Mouse (Mus musculus) forebrain, embryonic 11.5 days (tissue): ENCODE results near the gene Akap6. TPM values are rescaled to one million over a fixed set of nuclear protein-coding genes. Genes with fewer than 3 reads are reported as not detected.

Experiments used
- ATAC-seq: fragments of 200-750 bp; cut with Nextera tagmentation; replicated peaks from 2 replicates; pipeline ENCODE4 v1.8.0; 2017; ENCODE audit warnings: moderate TSS enrichment; ENCODE audit not compliant: low FRiP score
- DNase-seq: peaks from one replicate; pipeline ENCODE4 v3.0.0-alpha.2; 2017; ENCODE audit warnings: low spot score
- H3K27ac ChIP-seq: fragments of 300-500 bp; sonication (generic); 2 replicates; pipeline ENCODE4 v1.5.1; 2014; ENCODE audit warnings: low read depth, low read length
- H3K27me3 ChIP-seq: fragments of 300-500 bp; sonication (generic); 2 replicates; pipeline ENCODE4 v1.6.1; 2014; ENCODE audit warnings: mild to moderate bottlenecking, low read length, mixed read lengths; ENCODE audit not compliant: control insufficient read depth, insufficient read depth
- H3K36me3 ChIP-seq: fragments of 300-500 bp; sonication (generic); 2 replicates; pipeline ENCODE4 v1.6.1; 2014; ENCODE audit warnings: mild to moderate bottlenecking, low read length, moderate library complexity, mixed read lengths; ENCODE audit not compliant: control insufficient read depth, insufficient read depth
- H3K4me1 ChIP-seq: fragments of 300-500 bp; sonication (generic); replicated peaks from 2 replicates; pipeline ENCODE4 v1.6.1; 2014; ENCODE audit warnings: low read length, mixed read lengths; ENCODE audit not compliant: control insufficient read depth, insufficient read depth
- H3K4me2 ChIP-seq: fragments of 300-500 bp; sonication (generic); 2 replicates; pipeline ENCODE4 v1.6.1; 2014; ENCODE audit warnings: low read depth, mild to moderate bottlenecking, low read length, moderate library complexity, mixed read lengths; ENCODE audit not compliant: severe bottlenecking
- H3K4me3 ChIP-seq: fragments of 300-500 bp; sonication (generic); 2 replicates; pipeline ENCODE4 v1.5.1; 2014; ENCODE audit warnings: low read depth, low read length
- H3K9ac ChIP-seq: fragments of 300-500 bp; sonication (generic); 2 replicates; pipeline ENCODE4 v1.6.1; 2014; ENCODE audit warnings: low read length
- H3K9me3 ChIP-seq: fragments of 300-500 bp; sonication (generic); 2 replicates; pipeline ENCODE4 v1.6.1; 2016; ENCODE audit warnings: low read length, mixed read lengths; ENCODE audit not compliant: control insufficient read depth
- WGBS: fragments of 180-500 bp; shearing (Covaris S2); extraction: QIAGEN DNeasy Blood & Tissue Kit; methylation state at CpG from one replicate; pipeline ENCODE4 v1.1.7; 2014; 5-methylcytosine and 5-hydroxymethylcytosine counted together
- polyA plus RNA-seq: library from polyadenylated mRNA; unstranded; fragments of >200 nt; fragmentation: Nextera tagmentation; extraction: Ambion mirVana; gene quantifications from 2 replicates; pipeline ENCODE4 v1.2.1, GENCODE M21; 2014

Gene Akap6
- polyA plus RNA-seq, 1 experiment from 2014 or later = 13.2 TPM

- DNase-seq (no peak), ATAC-seq (no peak)
- H3K4me3 ChIP-seq = no peak overlapping the region
- no peaks in the 10 kb centered on the region for H3K36me3 ChIP-seq
- no peak overlapping the region for H3K4me2 ChIP-seq
- H3K27me3 ChIP-seq = no peaks in the 10 kb centered on the region
- no peak overlapping the region for H3K27ac ChIP-seq
- H3K4me1 ChIP-seq = no peaks in the 10 kb centered on the region
- WGBS = 96% methylated on average over 2 of the region's 2 CpGs
- no peak overlapping the region for H3K9ac ChIP-seq
- H3K9me3 ChIP-seq = no peaks in the 10 kb centered on the region
Observed at GRCm38 (mm10) chr12:52688712-52689111, 10.5 kb upstream of the Akap6 start.

- Histone ChIP-seq H3K27ac (no peak overlapping the region), H3K36me3 (no peaks in the 10 kb centered on the region), H3K27me3 (no peaks in the 10 kb centered on the region), H3K4me3 (no peak overlapping the region), H3K4me1 (no peaks in the 10 kb centered on the region), H3K9me3 (no peaks in the 10 kb centered on the region), H3K9ac (no peak overlapping the region), H3K4me2 (no peak overlapping the region)
- WGBS = 84% methylated on average over 1 of the region's 1 CpGs
- no peak for ATAC-seq
- no peak for DNase-seq
Observed at GRCm38 (mm10) chr12:52691552-52691951, 7.6 kb upstream of the Akap6 start.

DNA sequence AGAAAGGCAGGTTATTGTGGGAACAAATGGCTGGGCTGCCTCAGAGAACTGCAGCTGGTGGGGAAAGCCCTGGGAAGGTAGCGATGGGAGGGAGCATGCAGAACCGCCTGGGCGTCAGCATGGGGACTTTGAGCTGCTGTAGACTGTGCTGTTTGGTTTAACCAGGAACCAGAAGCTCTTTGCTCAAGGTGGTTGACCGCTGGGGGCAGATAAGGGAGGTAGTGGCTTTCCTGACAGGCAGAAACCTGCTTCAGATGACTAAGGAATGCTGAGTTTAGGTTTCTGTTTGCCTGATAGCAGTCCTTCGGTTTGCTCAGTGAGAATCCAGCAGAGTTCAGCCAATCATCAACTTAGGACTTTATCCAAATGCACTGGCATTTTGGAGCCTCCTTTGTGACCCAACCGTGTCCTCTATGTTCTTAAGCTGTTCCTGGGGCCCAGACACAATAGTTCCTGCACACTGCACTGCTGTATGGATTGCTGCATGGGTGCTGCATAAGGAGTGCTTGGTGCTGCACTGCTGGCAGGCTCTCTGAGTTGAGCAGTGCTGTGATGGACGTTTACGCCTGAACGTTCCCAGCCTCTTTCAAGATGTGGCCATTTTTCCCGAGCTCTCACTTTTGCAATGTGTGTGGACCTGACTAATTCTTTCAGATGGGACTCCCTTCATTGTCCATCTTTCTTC is 6.8 kb upstream of the Akap6 start:
- Histone ChIP-seq H3K4me3 (no peak overlapping the region), H3K27ac (no peak overlapping the region), H3K9ac (no peak overlapping the region), H3K36me3 (no peaks in the 10 kb centered on the region), H3K27me3 (no peaks in the 10 kb centered on the region), H3K4me1 (no peaks in the 10 kb centered on the region), H3K4me2 (no peak overlapping the region), H3K9me3 (no peaks in the 10 kb centered on the region)
- WGBS = 60% methylated on average over 10 of the region's 10 CpGs
- ATAC-seq (no peak), DNase-seq (no peak)

GRCm38 (mm10) chr12:52697407-52698109 is 1.6 kb upstream of the Akap6 start:
- no peak overlapping the region for H3K4me3 ChIP-seq
- no peaks in the 10 kb centered on the region for H3K27me3 ChIP-seq
- no peak overlapping the region for H3K4me2 ChIP-seq
- ATAC-seq (no peak), DNase-seq (no peak)
- H3K27ac ChIP-seq = peak overlapping the region; percentile 76
- H3K9ac ChIP-seq = peak overlapping the region; percentile 16; the same call in 1 of the 2 replicates
- no peaks in the 10 kb centered on the region for H3K9me3 ChIP-seq
- H3K36me3 ChIP-seq = no peaks in the 10 kb centered on the region
- 68% methylated on average over 3 of the region's 3 CpGs for WGBS
- peaks cover 13% of the 10 kb centered on the region; the same call in 1 of the 2 replicates for H3K4me1 ChIP-seq

- Histone ChIP-seq H3K9me3 (no peaks in the 10 kb centered on the region), H3K27me3 (no peaks in the 10 kb centered on the region), H3K4me1 (peaks cover 13% of the 10 kb centered on the region; the same call in 1 of the 2 replicates), H3K9ac (peak overlapping the region; percentile 20; the same call in 1 of the 2 replicates), H3K4me3 (no peak overlapping the region), H3K4me2 (peak overlapping the region; percentile 63; the same call in 1 of the 2 replicates), H3K36me3 (no peaks in the 10 kb centered on the region), H3K27ac (peak overlapping the region; percentile 76)
- ATAC-seq = no peak; the same call in 1 of the 2 replicates
- peak; percentile 55 for DNase-seq
- WGBS = 10% methylated on average over 5 of the region's 5 CpGs
Observed at GRCm38 (mm10) chr12:52698276-52698930, 780 bp upstream of the Akap6 start.

DNA sequence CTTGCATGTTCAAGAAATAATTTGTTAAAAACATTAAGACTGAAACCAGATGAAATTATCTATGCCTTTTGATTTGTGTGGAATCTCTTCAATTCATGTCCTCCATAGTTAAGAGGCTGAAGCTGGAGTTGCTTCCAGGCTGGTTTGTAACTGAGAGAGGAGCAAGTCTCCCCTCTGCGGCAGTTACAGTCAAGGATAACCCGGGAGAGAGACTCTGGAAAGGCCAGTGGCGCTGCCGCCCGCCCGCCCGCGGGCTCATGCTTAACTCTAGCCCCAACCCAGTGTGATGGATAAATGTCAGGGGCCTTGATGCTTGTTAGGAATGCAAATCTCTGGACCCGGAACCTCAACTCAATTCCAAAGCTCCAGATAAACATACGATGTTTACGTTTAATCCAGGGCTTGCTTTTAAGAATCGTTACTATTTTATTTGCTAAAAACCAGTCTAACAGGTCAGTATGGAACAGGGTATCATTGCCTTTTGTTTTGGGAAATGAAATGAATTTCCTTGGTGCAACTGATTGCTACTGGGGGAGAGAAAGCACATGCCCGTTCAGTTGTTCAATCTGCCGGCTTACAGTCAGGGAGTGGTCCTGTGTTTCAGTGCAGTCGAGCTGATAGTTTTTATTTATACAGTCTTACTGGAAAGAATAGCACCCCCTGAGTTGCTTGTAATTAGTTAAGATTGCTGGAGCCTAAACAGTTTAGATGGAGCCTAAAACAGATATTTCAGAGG is 946 bp downstream of the Akap6 start:
- peak overlapping the region; percentile 62 for H3K27ac ChIP-seq
- ATAC-seq = peak; percentile 31; the same call in 1 of the 2 replicates
- H3K27me3 ChIP-seq = no peaks in the 10 kb centered on the region
- H3K36me3 ChIP-seq = no peaks in the 10 kb centered on the region
- H3K9me3 ChIP-seq = no peaks in the 10 kb centered on the region
- DNase-seq = peak; percentile 62
- peaks cover 13% of the 10 kb centered on the region; the same call in 1 of the 2 replicates for H3K4me1 ChIP-seq
- H3K9ac ChIP-seq = peak overlapping the region; percentile 39
- peak overlapping the region; percentile 63 for H3K4me2 ChIP-seq
- peak overlapping the region; percentile 38 for H3K4me3 ChIP-seq
- 10% methylated on average over 15 of the region's 15 CpGs for WGBS

DNA sequence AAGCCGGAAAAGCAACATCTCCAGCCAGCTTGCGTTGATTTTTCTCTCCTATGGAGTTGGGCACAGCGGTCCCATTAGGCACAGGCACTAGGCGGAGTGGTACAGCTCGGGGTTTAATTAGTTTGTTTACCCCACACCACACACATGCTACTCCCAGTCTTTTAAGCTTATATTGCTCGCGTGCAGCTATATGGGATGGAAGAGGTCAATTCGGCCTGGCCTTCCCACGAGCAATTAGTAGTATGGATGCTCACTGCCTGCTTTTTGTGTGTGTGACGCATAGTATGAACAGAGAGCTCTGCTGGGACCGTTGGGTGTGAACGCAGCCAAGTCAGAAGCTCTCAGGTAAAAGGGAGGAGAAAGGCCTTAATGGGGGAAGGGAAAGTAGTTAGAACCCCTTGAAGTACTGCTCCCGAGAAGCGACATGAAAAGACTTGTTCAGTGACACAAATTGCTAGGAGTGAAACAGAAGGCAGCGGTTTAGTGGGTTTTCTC is 1.6 kb downstream of the Akap6 start:
- DNase-seq = peak; percentile 61
- H3K27ac ChIP-seq = peak overlapping the region; percentile 62
- peak overlapping the region; percentile 38 for H3K4me3 ChIP-seq
- H3K27me3 ChIP-seq = no peaks in the 10 kb centered on the region
- no peaks in the 10 kb centered on the region for H3K9me3 ChIP-seq
- H3K9ac ChIP-seq = peak overlapping the region; percentile 39
- no peaks in the 10 kb centered on the region for H3K36me3 ChIP-seq
- H3K4me1 ChIP-seq = peaks cover 13% of the 10 kb centered on the region; the same call in 1 of the 2 replicates
- peak overlapping the region; percentile 63 for H3K4me2 ChIP-seq
- 10% methylated on average over 15 of the region's 15 CpGs for WGBS
- peak; percentile 57 for ATAC-seq

GRCm38 (mm10) chr12:52701201-52701641 is 2.0 kb downstream of the Akap6 start:
- Histone ChIP-seq H3K4me3 (peak overlapping the region; percentile 38), H3K27me3 (no peaks in the 10 kb centered on the region), H3K27ac (peak overlapping the region; percentile 62; the same call in 1 of the 2 replicates), H3K9me3 (no peaks in the 10 kb centered on the region), H3K4me1 (peaks cover 13% of the 10 kb centered on the region; the same call in 1 of the 2 replicates), H3K9ac (peak overlapping the region; percentile 39), H3K4me2 (peak overlapping the region; percentile 63), H3K36me3 (no peaks in the 10 kb centered on the region)
- ATAC-seq (peak; percentile 22; the same call in 1 of the 2 replicates), DNase-seq (peak; percentile 64)
- WGBS = 15% methylated on average over 9 of the region's 9 CpGs
